Mouse (Mus musculus) layer of hippocampus, postnatal 36 days (tissue): ENCODE measurements around the gene Sec14l2. TPM values are rescaled to one million over a fixed set of nuclear protein-coding genes. Genes with fewer than 3 reads are reported as not detected.

Experiments used
- DNase-seq, 2 experiments: peaks; one replicate each; pipeline ENCODE4 v3.0.0; 2022
- microRNA-seq, 2 experiments: library from miRNA; unstranded; fragments of <30 nt; microRNA quantifications; one replicate each; pipeline ENCODE4 v1.2.0; 2021
- total RNA-seq, 2 experiments: library from RNA; stranded (reverse); gene quantifications; 2 replicates each; pipeline ENCODE4 v1.2.3; 2021

The Sec14l2 gene
- total RNA-seq, 2 experiments from 2014 or later, result 52.5 to 57.4 TPM

DNA sequence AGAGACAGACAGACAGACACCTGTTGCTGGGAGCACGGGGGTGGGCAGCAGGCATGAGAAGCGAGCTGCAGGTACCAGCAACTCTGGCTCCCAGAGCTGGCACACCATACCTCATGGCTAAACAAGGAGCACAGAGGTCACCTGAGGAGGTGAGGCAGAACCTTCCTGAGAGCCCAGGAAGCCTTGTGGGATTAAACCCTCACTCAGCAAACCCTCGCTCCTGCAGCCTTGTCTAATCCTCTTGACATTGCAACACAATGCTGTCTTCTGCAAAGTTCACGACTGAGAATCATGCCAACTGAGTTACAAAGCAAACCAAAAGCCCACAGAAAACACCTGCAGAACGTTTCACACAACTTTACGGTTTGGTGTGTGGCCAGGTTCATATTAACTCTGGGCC, 74.8 kb downstream of the Sec14l2 start:
- DNase-seq, result no peak

DNA sequence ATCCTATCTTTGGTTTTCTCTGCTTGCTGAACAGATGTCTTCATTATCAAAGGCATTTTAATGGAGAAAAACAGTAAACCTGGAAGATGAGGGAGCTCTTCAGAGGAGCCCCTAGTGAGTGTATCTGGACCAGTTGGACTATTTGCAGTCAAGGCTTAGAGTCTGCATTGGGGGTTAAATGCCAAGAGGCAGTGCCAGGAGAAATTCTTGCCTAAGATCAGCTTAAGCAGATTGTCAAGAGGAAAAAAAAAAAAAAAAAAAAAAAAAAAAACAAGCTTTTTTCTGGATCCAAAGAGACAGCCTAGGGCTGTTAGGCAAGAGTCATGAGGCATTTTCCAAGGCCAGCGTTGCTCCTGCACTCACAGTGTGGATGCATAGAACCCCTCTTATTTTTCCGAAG, 75.4 kb downstream of the Sec14l2 start:
- no peak for DNase-seq

Small RNA genes within 50 kb of the gene (microRNA-seq; reads per million reads assigned to microRNA genes)
- 2.1 to 4.0 reads per million in 2 experiments for gene Mir3060

Other genes starting within 250 kb of the Sec14l2 start
- gene 4921536K21Rik, start 228.3 kb downstream of the Sec14l2 start, total RNA-seq, result under 1 TPM; 0.55 to 0.56 TPM
- 10 to 100 TPM; 24.1 to 26.7 TPM for gene Dusp18, start 228.2 kb downstream of the Sec14l2 start, total RNA-seq
- 10 to 100 TPM; 16.1 to 17.1 TPM for gene Slc35e4, start 208.8 kb downstream of the Sec14l2 start, total RNA-seq
- 10 to 100 TPM; 14.5 to 18.3 TPM for gene Tcn2, start 191.3 kb downstream of the Sec14l2 start, total RNA-seq
- gene Pes1, start 159.4 kb downstream of the Sec14l2 start, total RNA-seq, result 10 to 100 TPM; 33.0 to 35.3 TPM
- gene 4930556J24Rik, start 146.6 kb downstream of the Sec14l2 start, total RNA-seq, result under 1 TPM in 1 of 2 experiments, not detected in 1; 0.43 TPM
- gene Gal3st1, start 139.8 kb downstream of the Sec14l2 start, total RNA-seq, result 10 to 100 TPM; 12.5 to 14.2 TPM
- under 1 TPM; 0.13 to 0.40 TPM for gene Sec14l4, start 92.0 kb downstream of the Sec14l2 start, total RNA-seq
- gene Sec14l3, start 58.6 kb downstream of the Sec14l2 start, total RNA-seq, result 1 to 10 TPM; 1.1 to 1.2 TPM
- gene Mtfp1, start 28.0 kb downstream of the Sec14l2 start, total RNA-seq, result 100 to 1,000 TPM; 118 TPM
- gene Rnf215, start 11.8 kb upstream of the Sec14l2 start, total RNA-seq, result 10 to 100 TPM; 32.4 to 35.7 TPM
- 10 to 100 TPM; 10.1 to 12.0 TPM for gene Ccdc157, start 36.9 kb upstream of the Sec14l2 start, total RNA-seq
- gene Sf3a1, start 36.9 kb upstream of the Sec14l2 start, total RNA-seq, result 10 to 100 TPM; 74.8 to 76.3 TPM
- 10 to 100 TPM; 28.6 TPM for gene Tbc1d10a, start 63.4 kb upstream of the Sec14l2 start, total RNA-seq
- gene Castor1, start 94.8 kb upstream of the Sec14l2 start, total RNA-seq, result 1 to 10 TPM; 2.9 to 4.8 TPM
- gene Osm, start 113.0 kb upstream of the Sec14l2 start, total RNA-seq, result not detected
- gene Lif, start 134.1 kb upstream of the Sec14l2 start, total RNA-seq, result 1 to 10 TPM; 1.4 to 1.7 TPM